Comparison of ENCODE assay signal across 14 mouse cellular contexts in genomic region chr1:138130145-138130544, GRCm38 (mm10). TPM values are rescaled to one million over a fixed set of nuclear protein-coding genes. Genes with fewer than 3 reads are reported as not detected.
DNase-seq lines count a peak whose midpoint lies in the region; ATAC-seq and TF ChIP-seq lines count a peak whose summit lies in the region.
"Had no signal": no experiment of that assay in that cellular context is flagged by ENCODE, and none has a peak within 500 bp of the region (broad histone marks: within the 10 kb centered on the region; RNA-seq: fewer than 3 reads in every experiment).

No protein-coding gene starts in this region.

- ATAC-seq in heart, postnatal 0 days (ENCODE audit: insufficient read depth, low read depth): no peak
- peak; percentile 40; the same call in 1 of the 2 replicates for ATAC-seq in midbrain, embryonic 14.5 days (ENCODE audit: low FRiP score, low TSS enrichment)
- ATAC-seq in midbrain, embryonic 11.5 days (ENCODE audit: low FRiP score): no peak
- peak; percentile 52 for ATAC-seq in granulocyte monocyte progenitor cell, adult 5-6 weeks (replicated peaks; ENCODE audit: poor library complexity, severe bottlenecking)
- ATAC-seq in heart, embryonic 12.5 days (ENCODE audit: insufficient number of reproducible peaks, low FRiP score): no peak

- H3K4me1 ChIP-seq in heart, postnatal 0 days (ENCODE audit: control insufficient read depth, insufficient read depth): no peaks in the 10 kb centered on the region
- no peaks in the 10 kb centered on the region for H3K4me1 ChIP-seq in midbrain, embryonic 14.5 days (ENCODE audit: control insufficient read depth, insufficient read depth, low read length)
- peaks cover 3% of the 10 kb centered on the region; the same call in 1 of the 2 replicates for H3K4me1 ChIP-seq in midbrain, embryonic 11.5 days (ENCODE audit: control insufficient read depth, insufficient read depth, low read length)
- H3K4me1 ChIP-seq in heart, embryonic 12.5 days (replicated peaks): no peaks in the 10 kb centered on the region
- H3K4me1 ChIP-seq: embryonic facial prominence, embryonic 15.5 days; limb, embryonic 15.5 days had no signal

- H3K4me2 ChIP-seq in heart, postnatal 0 days (ENCODE audit: low read depth, low read length): no peak overlapping the region
- H3K4me2 ChIP-seq in midbrain, embryonic 14.5 days (ENCODE audit: low read length): no peak overlapping the region
- H3K4me2 ChIP-seq in midbrain, embryonic 11.5 days: no peak overlapping the region
- H3K4me2 ChIP-seq in heart, embryonic 12.5 days: no peak overlapping the region
- H3K4me2 ChIP-seq: embryonic facial prominence, embryonic 15.5 days; heart, embryonic 11.5 days; limb, embryonic 15.5 days had no signal

- TF ChIP-seq EP300 in heart, postnatal 0 days (IDR thresholded peaks at IDR 0.05; ENCODE audit: low read depth): no peak

- H3K9ac ChIP-seq in heart, postnatal 0 days (replicated peaks; ENCODE audit: low read depth, low read length): no peak overlapping the region
- H3K9ac ChIP-seq in midbrain, embryonic 14.5 days (replicated peaks; ENCODE audit: low read length): no peak overlapping the region
- H3K9ac ChIP-seq in midbrain, embryonic 11.5 days (ENCODE audit: low read length): no peak overlapping the region
- H3K9ac ChIP-seq in heart, embryonic 12.5 days: no peak overlapping the region
- H3K9ac ChIP-seq: embryonic facial prominence, embryonic 15.5 days; limb, embryonic 15.5 days had no signal

- peak; percentile 6; the same call in 1 of the 2 replicates for TF ChIP-seq CTCF in heart, postnatal 0 days (IDR thresholded peaks at IDR 0.05; ENCODE audit: low read depth)

- no peaks in the 10 kb centered on the region for H3K9me3 ChIP-seq in heart, postnatal 0 days (replicated peaks; ENCODE audit: control insufficient read depth, low read length)
- no peaks in the 10 kb centered on the region for H3K9me3 ChIP-seq in midbrain, embryonic 14.5 days (ENCODE audit: control insufficient read depth, low read length)
- no peaks in the 10 kb centered on the region for H3K9me3 ChIP-seq in midbrain, embryonic 11.5 days (ENCODE audit: control insufficient read depth, low read length)
- H3K9me3 ChIP-seq in heart, embryonic 12.5 days (replicated peaks): no peaks in the 10 kb centered on the region
- H3K9me3 ChIP-seq: embryonic facial prominence, embryonic 15.5 days; limb, embryonic 15.5 days had no signal

- DNase-seq in heart, postnatal 0 days (ENCODE audit: low spot score): no peak
- no peak for DNase-seq in heart, postnatal 4 days
- peak; percentile 81 for DNase-seq in midbrain, embryonic 14.5 days
- no peak for DNase-seq in midbrain, embryonic 11.5 days (ENCODE audit: low spot score, missing footprints)
- DNase-seq in spleen, adult 12 weeks (ENCODE audit: low spot score): no peak
- no peak for DNase-seq in right cerebral cortex, postnatal 14 days
- DNase-seq: kidney, postnatal 36 days; thymus, postnatal 25 days had no signal

- no peak overlapping the region for H3K27ac ChIP-seq in heart, postnatal 0 days (ENCODE audit: low read depth)
- no peak overlapping the region for H3K27ac ChIP-seq in midbrain, embryonic 14.5 days (replicated peaks; ENCODE audit: low read depth, low read length)
- no peak overlapping the region for H3K27ac ChIP-seq in midbrain, embryonic 11.5 days (ENCODE audit: low read depth, low read length)
- H3K27ac ChIP-seq in heart, embryonic 12.5 days (ENCODE audit: poor library complexity, severe bottlenecking): no peak overlapping the region
- H3K27ac ChIP-seq: embryonic facial prominence, embryonic 15.5 days; limb, embryonic 15.5 days had no signal

- no peaks in the 10 kb centered on the region for H3K27me3 ChIP-seq in heart, postnatal 0 days (ENCODE audit: control insufficient read depth, insufficient read depth, low read length)
- H3K27me3 ChIP-seq in midbrain, embryonic 14.5 days (ENCODE audit: control insufficient read depth, insufficient read depth, low read length): no peaks in the 10 kb centered on the region
- H3K27me3 ChIP-seq in midbrain, embryonic 11.5 days (ENCODE audit: control insufficient read depth, insufficient read depth, low read length): no peaks in the 10 kb centered on the region
- H3K27me3 ChIP-seq in heart, embryonic 12.5 days (replicated peaks): no peaks in the 10 kb centered on the region
- H3K27me3 ChIP-seq: embryonic facial prominence, embryonic 15.5 days; limb, embryonic 15.5 days had no signal

- H3K4me3 ChIP-seq in heart, postnatal 0 days (ENCODE audit: low read depth, low read length): no peak overlapping the region
- H3K4me3 ChIP-seq in midbrain, embryonic 14.5 days (replicated peaks; ENCODE audit: low read depth, low read length): no peak overlapping the region
- H3K4me3 ChIP-seq in midbrain, embryonic 11.5 days (ENCODE audit: low read depth, low read length): no peak overlapping the region
- no peak overlapping the region for H3K4me3 ChIP-seq in heart, embryonic 12.5 days
- H3K4me3 ChIP-seq: embryonic facial prominence, embryonic 15.5 days; limb, embryonic 15.5 days had no signal

- 55% methylated on average over 4 of the region's 4 CpGs for WGBS in heart, postnatal 0 days
- WGBS in midbrain, embryonic 14.5 days: 37% methylated on average over 4 of the region's 4 CpGs
- 53% methylated on average over 4 of the region's 4 CpGs for WGBS in midbrain, embryonic 11.5 days
- 59% methylated on average over 4 of the region's 4 CpGs for WGBS in heart, embryonic 12.5 days

- H3K36me3 ChIP-seq in heart, postnatal 0 days (replicated peaks; ENCODE audit: control insufficient read depth, insufficient read depth, low read length): no peaks in the 10 kb centered on the region
- no peaks in the 10 kb centered on the region for H3K36me3 ChIP-seq in midbrain, embryonic 14.5 days (ENCODE audit: control insufficient read depth, insufficient read depth, low read length)
- no peaks in the 10 kb centered on the region for H3K36me3 ChIP-seq in midbrain, embryonic 11.5 days (ENCODE audit: control insufficient read depth, insufficient read depth, low read length)
- H3K36me3 ChIP-seq in heart, embryonic 12.5 days: no peaks in the 10 kb centered on the region
- H3K36me3 ChIP-seq: embryonic facial prominence, embryonic 15.5 days; G1E; limb, embryonic 15.5 days had no signal

RNA-seq across cellular contexts. Expression of gene Ptprc, which starts 45.4 kb away (rescaled TPM):
- 2.3 and 11.1 TPM in 2 replicates for total RNA-seq in heart, postnatal 0 days (2014; rRNA removed; ENCODE audit: low replicate concordance)
- 1.2 and 1.7 TPM in 2 replicates for polyA plus RNA-seq in heart, postnatal 0 days (2015; fragmentation: Nextera tagmentation; extraction: Ambion mirVana)
- total RNA-seq in heart, postnatal 4 days (2021): 1 to 10 TPM; 3.3 to 3.6 TPM
- 0.59 and 2.4 TPM in 2 replicates for polyA plus RNA-seq in midbrain, embryonic 14.5 days (2014; fragmentation: Nextera tagmentation; extraction: Ambion mirVana)
- 0.98 and 2.0 TPM in 2 replicates for polyA plus RNA-seq in midbrain, embryonic 11.5 days (2014; fragmentation: Nextera tagmentation; extraction: Ambion mirVana)
- 114 and 122 TPM in 2 replicates for total RNA-seq in granulocyte monocyte progenitor cell, adult 5-6 weeks (2014; fragmentation: Nextera tagmentation)
- total RNA-seq in granulocyte monocyte progenitor cell, adult 5-6 weeks (2017): 166 and 176 TPM in 2 replicates
- polyA plus RNA-seq in heart, embryonic 12.5 days (2016; fragmentation: Nextera tagmentation; extraction: Ambion mirVana): 0.83 and 1.2 TPM in 2 replicates
- polyA plus RNA-seq: G1E had no signal

Comparison
In these comparisons a context has a peak if more than half of its experiments do, and no peak if none do; other contexts are left out.
1. ATAC-seq: peak in midbrain, embryonic 14.5 days (single experiment) and granulocyte monocyte progenitor cell, adult 5-6 weeks (single experiment); none in heart, postnatal 0 days (single experiment), midbrain, embryonic 11.5 days (single experiment) and heart, embryonic 12.5 days (single experiment).